Mouse (Mus musculus) thymus, postnatal 4 days (tissue): ENCODE measurements around the gene Tmem95.
A peak's percentile ranks its signal among the peaks of the same experiment; 100 is the strongest.

Source experiments
- DNase-seq: peaks from one replicate; pipeline ENCODE4 v3.0.0; 2021

Tmem95 gene

DNA sequence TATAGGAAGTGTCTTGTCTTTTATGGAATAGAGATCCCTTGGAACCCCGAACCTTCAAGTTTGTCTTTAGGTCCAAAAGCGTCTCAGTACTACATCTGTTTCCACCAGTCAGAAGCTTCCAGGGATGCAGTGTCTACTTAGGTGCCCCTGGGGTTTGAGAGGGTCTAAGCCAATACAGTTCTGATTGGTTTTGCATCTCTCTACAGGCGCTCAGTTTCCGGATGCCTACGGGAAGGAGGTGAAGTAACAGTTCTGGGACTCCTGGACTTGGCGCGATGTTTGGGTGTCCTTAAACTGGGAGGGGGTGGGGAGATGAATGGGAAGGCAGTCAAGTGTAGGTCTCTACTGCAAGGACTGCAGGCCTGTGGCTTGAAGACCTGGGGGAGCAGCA, 39.1 kb downstream of the Tmem95 start:
- no peak for DNase-seq

DNA sequence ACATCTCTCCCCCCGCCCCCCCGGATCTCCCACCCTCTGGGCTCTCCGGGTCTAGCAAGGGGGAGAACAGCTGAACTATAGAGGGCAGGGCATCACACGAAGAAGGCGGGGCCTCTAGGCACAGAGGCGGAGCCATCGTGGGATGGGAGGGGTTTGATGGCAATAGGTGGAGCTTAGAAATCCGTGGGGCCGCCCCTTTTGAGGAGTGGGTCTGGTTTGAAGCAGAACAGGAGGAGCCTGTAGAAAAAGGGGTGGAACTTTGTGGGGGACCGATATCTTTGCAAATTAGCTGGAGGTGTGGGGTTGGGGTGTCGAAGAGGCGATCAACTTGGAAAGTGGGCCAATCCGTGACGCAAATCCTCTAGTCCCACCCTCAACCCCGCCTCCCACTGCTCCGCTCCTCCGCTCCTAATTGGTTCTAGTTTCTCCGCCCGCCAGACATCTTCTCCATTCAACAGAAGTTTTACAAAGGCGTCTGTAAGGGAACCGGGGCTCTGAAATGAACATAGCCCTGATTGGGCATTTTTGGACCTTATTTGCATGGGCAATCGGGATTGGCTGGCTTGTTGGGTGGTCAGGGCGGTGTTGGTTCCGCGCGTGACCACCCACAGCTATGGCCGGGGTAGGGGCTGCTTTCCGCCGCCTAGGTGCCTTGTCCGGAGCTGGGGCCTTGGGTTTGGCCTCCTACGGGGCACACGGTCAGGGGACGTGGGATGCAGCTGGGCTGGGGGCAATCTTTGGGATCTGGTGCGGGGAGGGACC, 39.7 kb downstream of the Tmem95 start, which contains the start of gene Tmem256:
TSS of gene Tmem256 (plus strand) at position 563 of the 762 bp plus-strand sequence.
- peak; percentile 92 for DNase-seq

DNA sequence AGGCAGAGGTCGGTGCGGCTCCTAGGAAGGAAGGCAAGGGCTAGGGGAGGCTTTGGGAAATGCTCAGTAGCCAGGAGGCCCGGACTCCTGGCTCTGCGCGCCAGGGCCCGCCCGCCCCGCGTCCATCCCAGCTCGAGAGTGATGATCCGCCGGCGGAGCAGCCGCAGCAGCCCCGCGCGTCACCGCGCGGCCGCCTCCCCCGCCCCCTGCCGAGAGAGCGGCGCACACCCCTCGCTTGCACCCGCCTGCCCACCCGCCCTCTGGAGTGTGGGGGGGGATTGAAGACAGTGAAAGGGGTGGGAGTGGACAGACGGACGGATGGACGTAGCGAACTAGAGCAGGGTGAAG, 40.2 kb downstream of the Tmem95 start, which contains the start of gene Nlgn2:
TSS of gene Nlgn2 (minus strand) at position 181 of the 348 bp plus-strand sequence.
- DNase-seq = no peak

DNA sequence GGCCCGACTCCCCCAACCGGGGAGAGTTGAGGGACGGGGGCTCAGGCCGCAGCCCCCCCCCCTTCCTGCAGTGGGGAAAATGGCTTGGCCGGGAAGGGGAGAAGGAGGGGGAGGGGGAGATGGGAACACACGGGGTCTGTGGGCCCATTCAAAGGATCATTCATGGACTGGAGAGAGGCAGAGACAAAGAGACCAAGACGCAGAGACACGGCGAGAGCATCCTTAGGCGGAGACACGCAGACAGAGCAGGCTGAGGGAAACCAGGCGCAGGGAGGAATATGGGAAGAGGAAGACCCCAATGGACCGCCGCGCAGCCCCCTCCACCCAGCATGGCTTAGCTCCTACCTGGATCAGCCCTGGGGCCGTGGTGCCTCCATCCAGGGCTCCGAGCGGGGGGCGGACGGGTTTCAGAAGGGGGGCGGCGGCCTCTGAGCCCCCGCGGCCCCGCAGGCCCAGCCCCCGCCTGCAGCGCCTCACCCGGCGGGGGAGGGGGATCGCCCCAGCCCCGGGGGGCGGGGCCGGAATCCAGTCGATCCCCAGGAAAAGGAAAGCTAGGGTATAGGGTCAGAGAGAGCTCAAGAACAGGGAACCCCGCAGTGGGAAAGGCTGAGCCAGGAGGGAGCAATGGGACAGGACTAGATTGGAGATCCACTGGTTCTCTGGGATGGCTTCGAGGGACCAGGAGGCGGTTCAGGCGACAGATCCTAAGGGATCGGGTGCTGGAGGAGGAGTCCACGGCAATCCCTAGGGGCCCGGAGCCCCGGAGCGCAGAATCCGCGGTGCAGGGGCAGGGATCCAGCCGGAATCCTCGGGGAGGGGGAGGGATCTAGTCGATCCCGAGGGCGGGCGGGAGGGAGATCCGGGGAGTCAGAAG, 40.9 kb downstream of the Tmem95 start:
- DNase-seq = peak; percentile 58

DNA sequence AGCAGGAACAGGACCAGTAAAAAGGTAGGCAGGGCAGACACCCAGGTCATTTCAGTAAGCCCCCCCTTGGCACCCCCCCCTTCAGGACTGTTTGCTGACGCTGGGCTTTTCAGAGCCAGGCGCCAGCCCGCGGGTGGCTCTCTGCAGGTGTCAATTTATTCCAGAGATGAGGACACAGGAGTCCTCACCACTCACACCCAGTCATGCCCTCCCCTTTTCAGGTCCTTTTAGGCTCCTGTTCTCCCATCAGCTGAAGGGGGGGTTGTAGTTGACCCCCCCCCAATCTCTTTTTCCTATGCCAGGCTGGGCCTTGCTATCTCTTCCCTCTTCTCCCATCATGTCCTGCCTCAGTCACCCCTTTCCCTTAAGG, 41.9 kb downstream of the Tmem95 start:
- no peak for DNase-seq

DNA sequence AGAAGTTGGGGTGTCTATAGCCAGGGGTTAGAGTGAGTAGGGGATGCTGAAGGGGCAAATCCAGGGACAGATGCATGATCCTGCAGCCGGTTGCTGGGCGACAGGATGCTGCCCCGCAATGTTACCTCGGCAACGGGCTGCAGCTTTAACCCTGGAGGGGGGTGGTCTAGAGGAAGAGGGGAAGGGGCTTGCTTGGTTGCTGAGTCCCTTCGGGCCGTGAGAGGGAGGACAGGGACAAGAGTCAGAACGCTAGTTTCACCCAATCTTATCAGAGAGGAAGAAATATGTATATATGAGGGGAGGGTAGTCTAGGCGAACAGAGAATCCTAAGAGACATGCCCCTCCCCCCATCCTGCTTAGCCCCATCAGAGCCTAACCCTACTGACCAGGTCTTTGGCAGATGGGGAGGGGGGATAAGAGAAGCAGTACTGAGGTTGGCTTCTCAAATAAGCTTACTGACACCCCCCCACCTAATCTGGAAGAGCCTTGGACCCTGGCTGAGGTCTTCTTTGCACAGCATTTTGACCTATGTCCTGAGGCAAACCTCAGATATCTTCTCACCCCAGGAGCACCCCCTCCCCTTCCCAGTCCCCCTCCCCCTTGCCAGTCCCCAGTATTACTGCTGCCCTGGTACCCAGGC, 42.4 kb downstream of the Tmem95 start:
- DNase-seq = no peak

DNA sequence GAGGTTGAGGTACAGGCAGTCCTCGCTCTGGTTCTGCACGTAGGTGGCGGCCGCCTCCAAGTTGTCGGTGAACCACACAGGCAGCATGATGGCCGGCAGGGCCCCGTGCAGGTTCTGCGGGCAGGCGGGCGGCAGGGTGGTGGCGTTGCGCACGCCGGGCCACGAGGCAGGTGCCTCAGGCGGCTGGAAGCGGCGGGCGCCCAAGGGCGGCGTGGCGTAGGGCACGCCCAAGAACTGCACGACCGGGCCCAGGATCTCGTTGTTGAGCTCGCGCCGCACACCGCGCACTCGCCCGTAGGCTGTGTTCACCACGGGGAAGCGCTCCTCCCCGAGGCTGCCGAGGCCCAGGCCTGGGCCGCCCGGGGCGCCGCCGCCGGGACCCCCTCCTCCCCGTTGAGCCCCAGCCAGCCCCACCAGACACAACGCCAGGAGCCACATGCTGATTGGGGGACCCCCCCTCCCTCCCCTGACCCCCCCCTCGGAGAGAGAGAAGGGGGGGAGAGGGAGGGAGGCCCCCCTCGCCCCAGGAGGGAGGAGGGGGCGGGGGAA, 43.7 kb downstream of the Tmem95 start:
- peak; percentile 77 for DNase-seq

DNA sequence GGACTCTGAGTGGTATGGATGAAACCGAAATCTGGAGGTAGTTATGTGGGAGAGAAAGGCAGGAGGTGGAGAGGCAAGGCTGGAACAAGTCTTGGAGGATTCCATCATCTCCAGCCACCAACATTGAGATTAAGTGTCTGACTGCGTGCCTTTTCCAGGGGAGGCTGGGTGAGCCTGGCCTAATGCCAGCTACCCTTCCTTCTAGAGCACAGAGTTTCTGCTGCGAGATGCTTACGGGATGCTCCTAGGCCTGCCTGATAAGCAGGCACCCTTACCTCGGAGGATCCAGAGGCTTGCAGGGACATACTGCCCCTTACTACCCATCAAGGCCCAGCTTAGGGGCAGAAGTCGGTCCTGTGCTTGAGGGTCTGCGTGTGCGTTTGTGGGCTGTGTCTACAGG, 44.3 kb downstream of the Tmem95 start:
- no peak for DNase-seq

DNA sequence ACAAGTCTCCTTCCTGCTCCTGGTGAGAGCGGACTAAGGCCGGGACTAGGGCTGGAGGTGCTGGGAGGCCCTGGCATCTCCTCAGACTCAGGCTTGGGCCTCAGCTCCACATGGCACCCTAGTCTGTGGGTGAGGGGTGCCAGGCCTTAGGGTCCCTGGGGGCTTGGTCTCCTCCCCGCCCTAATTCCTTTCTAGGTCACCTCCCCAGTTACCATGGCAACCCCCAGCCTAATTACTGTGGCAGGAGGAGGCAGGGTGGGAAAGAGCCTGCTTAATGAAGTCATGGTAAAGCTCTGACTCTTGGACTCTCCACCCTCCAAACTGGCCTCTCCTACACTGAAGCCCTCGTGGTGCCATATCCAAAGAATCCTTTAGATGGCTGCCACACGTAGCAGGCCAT, 49.0 kb downstream of the Tmem95 start:
- no peak for DNase-seq
